Mouse (Mus musculus): ENCODE data around the gene Tapbp. TPM values are rescaled to one million over a fixed set of nuclear protein-coding genes. Genes with fewer than 3 reads are reported as not detected.

The Tapbp gene
- polyA plus RNA-seq, 1 experiment: 30.5 TPM

- H3K79me3 ChIP-seq (ENCODE audit: low read depth): no peaks in the 10 kb centered on the region
- H3K79me2 ChIP-seq (ENCODE audit: control insufficient read depth, insufficient read depth): no peaks in the 10 kb centered on the region
- no peak overlapping the region for H3ac ChIP-seq (ENCODE audit: control insufficient read depth, insufficient read length, low read depth)
- TF ChIP-seq MYOD1 (IDR thresholded peaks at IDR 0.05; ENCODE audit: control insufficient read depth, insufficient read length, low read depth): no peak
- TF ChIP-seq CTCF (IDR thresholded peaks at IDR 0.05; ENCODE audit: control insufficient read depth, insufficient read depth, insufficient read length): no peak
- TF ChIP-seq USF1 (IDR thresholded peaks at IDR 0.05; ENCODE audit: low read depth): no peak
- no peak for TF ChIP-seq MAX (IDR thresholded peaks at IDR 0.05)
- no peak for TF ChIP-seq FOSL1 (IDR thresholded peaks at IDR 0.05; ENCODE audit: insufficient read depth, low read length, poor library complexity, severe bottlenecking)
- no peaks in the 10 kb centered on the region for H3K27me3 ChIP-seq (ENCODE audit: control insufficient read depth, insufficient read depth, insufficient read length)
- no peaks in the 10 kb centered on the region for H3K36me3 ChIP-seq (ENCODE audit: control insufficient read depth, insufficient read depth)
- H3K4me3 ChIP-seq (ENCODE audit: insufficient read depth, poor library complexity, severe bottlenecking): no peak overlapping the region
These were observed 16.1 kb upstream of the Tapbp start for GRCm38 (mm10) chr17:33899642-33900041.

- H3K27me3 ChIP-seq (ENCODE audit: control insufficient read depth, insufficient read depth, insufficient read length): no peaks in the 10 kb centered on the region
- H3K79me2 ChIP-seq (ENCODE audit: control insufficient read depth, insufficient read depth): no peaks in the 10 kb centered on the region
- TF ChIP-seq CTCF (IDR thresholded peaks at IDR 0.05; ENCODE audit: control insufficient read depth, insufficient read depth, insufficient read length) (no peak), USF1 (IDR thresholded peaks at IDR 0.05; ENCODE audit: low read depth) (no peak), MYOG (IDR thresholded peaks at IDR 0.05; ENCODE audit: control insufficient read depth, extremely low read depth, insufficient read length) (no peak), MYOD1 (IDR thresholded peaks at IDR 0.05; ENCODE audit: control insufficient read depth, insufficient read length, low read depth) (no peak), FOSL1 (IDR thresholded peaks at IDR 0.05; ENCODE audit: insufficient read depth, low read length, poor library complexity, severe bottlenecking) (no peak), MAX (IDR thresholded peaks at IDR 0.05) (no peak), CEBPB (IDR thresholded peaks at IDR 0.05; ENCODE audit: low read depth) (no peak)
- H3K4me3 ChIP-seq (ENCODE audit: insufficient read depth, poor library complexity, severe bottlenecking): no peak overlapping the region
- no peaks in the 10 kb centered on the region for H3K36me3 ChIP-seq (ENCODE audit: control insufficient read depth, insufficient read depth)
- H3K79me3 ChIP-seq (ENCODE audit: low read depth): no peaks in the 10 kb centered on the region
- no peak overlapping the region for H3ac ChIP-seq (ENCODE audit: control insufficient read depth, insufficient read length, low read depth)
These were observed 15.3 kb upstream of the Tapbp start for GRCm38 (mm10) chr17:33900281-33900988.

GRCm38 (mm10) chr17:33900989-33901314 lies 14.7 kb upstream of the Tapbp start:
- Histone ChIP-seq H3K27me3 (ENCODE audit: control insufficient read depth, insufficient read depth, insufficient read length) (no peaks in the 10 kb centered on the region), H3K79me2 (ENCODE audit: control insufficient read depth, insufficient read depth) (no peaks in the 10 kb centered on the region)

GRCm38 (mm10) chr17:33901653-33902052 lies 14.0 kb upstream of the Tapbp start:
- no peak for TF ChIP-seq CTCF (IDR thresholded peaks at IDR 0.05; ENCODE audit: control insufficient read depth, insufficient read depth, insufficient read length)
- no peak for TF ChIP-seq MYOG (IDR thresholded peaks at IDR 0.05; ENCODE audit: control insufficient read depth, extremely low read depth, insufficient read length)
- no peak for TF ChIP-seq MAX (IDR thresholded peaks at IDR 0.05)
- TF ChIP-seq USF1 (IDR thresholded peaks at IDR 0.05; ENCODE audit: low read depth): no peak
- TF ChIP-seq CEBPB (IDR thresholded peaks at IDR 0.05; ENCODE audit: low read depth): no peak
- TF ChIP-seq MYOD1 (IDR thresholded peaks at IDR 0.05; ENCODE audit: control insufficient read depth, insufficient read length, low read depth): no peak
- no peak for TF ChIP-seq FOSL1 (IDR thresholded peaks at IDR 0.05; ENCODE audit: insufficient read depth, low read length, poor library complexity, severe bottlenecking)
- Histone ChIP-seq H3K79me2 (ENCODE audit: control insufficient read depth, insufficient read depth) (no peaks in the 10 kb centered on the region), H3K4me3 (ENCODE audit: insufficient read depth, poor library complexity, severe bottlenecking) (no peak overlapping the region), H3ac (ENCODE audit: control insufficient read depth, insufficient read length, low read depth) (no peak overlapping the region), H3K79me3 (ENCODE audit: low read depth) (no peaks in the 10 kb centered on the region), H3K27me3 (ENCODE audit: control insufficient read depth, insufficient read depth, insufficient read length) (no peaks in the 10 kb centered on the region), H3K36me3 (ENCODE audit: control insufficient read depth, insufficient read depth) (no peaks in the 10 kb centered on the region)

More at GRCm38 (mm10) chr17:33900989-33901314, 14.7 kb upstream of the Tapbp start:
- Histone ChIP-seq H3ac (ENCODE audit: control insufficient read depth, insufficient read length, low read depth) (no peak overlapping the region), H3K4me3 (ENCODE audit: insufficient read depth, poor library complexity, severe bottlenecking) (no peak overlapping the region), H3K79me3 (ENCODE audit: low read depth) (no peaks in the 10 kb centered on the region), H3K36me3 (ENCODE audit: control insufficient read depth, insufficient read depth) (no peaks in the 10 kb centered on the region)
- TF ChIP-seq CEBPB (IDR thresholded peaks at IDR 0.05; ENCODE audit: low read depth) (no peak), MYOG (IDR thresholded peaks at IDR 0.05; ENCODE audit: control insufficient read depth, extremely low read depth, insufficient read length) (no peak), USF1 (IDR thresholded peaks at IDR 0.05; ENCODE audit: low read depth) (no peak), CTCF (IDR thresholded peaks at IDR 0.05; ENCODE audit: control insufficient read depth, insufficient read depth, insufficient read length) (no peak), MYOD1 (IDR thresholded peaks at IDR 0.05; ENCODE audit: control insufficient read depth, insufficient read length, low read depth) (no peak), FOSL1 (IDR thresholded peaks at IDR 0.05; ENCODE audit: insufficient read depth, low read length, poor library complexity, severe bottlenecking) (no peak), MAX (IDR thresholded peaks at IDR 0.05) (no peak)

GRCm38 (mm10) chr17:33902079-33902478 lies 13.6 kb upstream of the Tapbp start:
- TF ChIP-seq CEBPB (IDR thresholded peaks at IDR 0.05; ENCODE audit: low read depth) (no peak), CTCF (IDR thresholded peaks at IDR 0.05; ENCODE audit: control insufficient read depth, insufficient read depth, insufficient read length) (no peak), FOSL1 (IDR thresholded peaks at IDR 0.05; ENCODE audit: insufficient read depth, low read length, poor library complexity, severe bottlenecking) (no peak), MAX (IDR thresholded peaks at IDR 0.05) (no peak), USF1 (IDR thresholded peaks at IDR 0.05; ENCODE audit: low read depth) (no peak), MYOD1 (IDR thresholded peaks at IDR 0.05; ENCODE audit: control insufficient read depth, insufficient read length, low read depth) (no peak), MYOG (IDR thresholded peaks at IDR 0.05; ENCODE audit: control insufficient read depth, extremely low read depth, insufficient read length) (no peak)
- no peak overlapping the region for H3ac ChIP-seq (ENCODE audit: control insufficient read depth, insufficient read length, low read depth)
- no peaks in the 10 kb centered on the region for H3K79me3 ChIP-seq (ENCODE audit: low read depth)
- no peak overlapping the region for H3K4me3 ChIP-seq (ENCODE audit: insufficient read depth, poor library complexity, severe bottlenecking)
- H3K79me2 ChIP-seq (ENCODE audit: control insufficient read depth, insufficient read depth): no peaks in the 10 kb centered on the region
- H3K27me3 ChIP-seq (ENCODE audit: control insufficient read depth, insufficient read depth, insufficient read length): no peaks in the 10 kb centered on the region
- H3K36me3 ChIP-seq (ENCODE audit: control insufficient read depth, insufficient read depth): no peaks in the 10 kb centered on the region
